Mouse (Mus musculus): ENCODE results near the gene Cd300a. TPM values are rescaled to one million over a fixed set of nuclear protein-coding genes. Genes with fewer than 3 reads are reported as not detected.

The Cd300a gene
- total and polyA plus RNA-seq, 3 experiments = 0.58 TPM; not detected in 2

- TF ChIP-seq HCFC1 (IDR thresholded peaks at IDR 0.05; ENCODE audit: low read depth, low read length) = no peak
- TF ChIP-seq CTCF (IDR thresholded peaks at IDR 0.05 in 2 of 3, conservative IDR thresholded peaks at IDR 0.05 in 1 of 3; ENCODE audit: control insufficient read depth in 1 of 3, insufficient read depth in 1 of 3, low read depth in 2 of 3, low read length in 3 of 3, poor library complexity in 1 of 3, severe bottlenecking in 1 of 3) = no peak
- no peak for TF ChIP-seq MXI1 (IDR thresholded peaks at IDR 0.05; ENCODE audit: low read depth, low read length)
- no peak for TF ChIP-seq USF1 (IDR thresholded peaks at IDR 0.05; ENCODE audit: low read depth, low read length)
- TF ChIP-seq NELFE (IDR thresholded peaks at IDR 0.05; ENCODE audit: low read depth, low read length) = no peak
- TF ChIP-seq BHLHE40 (IDR thresholded peaks at IDR 0.05; ENCODE audit: borderline replicate concordance, low read depth, low read length) = no peak
- no peak for TF ChIP-seq MYB (IDR thresholded peaks at IDR 0.05; ENCODE audit: low read depth, low read length)
- no peak for TF ChIP-seq ZNF384 (IDR thresholded peaks at IDR 0.05; ENCODE audit: low read depth, low read length)
- no peak for TF ChIP-seq TAL1 (IDR thresholded peaks at IDR 0.05; ENCODE audit: low read length)
- no peak for TF ChIP-seq POLR2AphosphoS5 (IDR thresholded peaks at IDR 0.05; ENCODE audit: borderline replicate concordance, low read depth, low read length)
- TF ChIP-seq EP300 (IDR thresholded peaks at IDR 0.05; ENCODE audit: low read depth in 1 of 2, low read length in 2 of 2) = no peak
- no peak for TF ChIP-seq GATA1 (IDR thresholded peaks at IDR 0.05; ENCODE audit: low read depth, low read length)
- no peak overlapping the region for H3K27ac ChIP-seq (ENCODE audit: control insufficient read depth, low read depth, low read length)
- no peaks in the 10 kb centered on the region for H3K27me3 ChIP-seq (ENCODE audit: control insufficient read depth in 1 of 2, insufficient read depth in 2 of 2, low read length in 2 of 2)
- H3K79me2 ChIP-seq (ENCODE audit: control insufficient read depth, insufficient read depth, low read length, poor library complexity) = no peaks in the 10 kb centered on the region
- DNase-seq (ENCODE audit: low read depth, low spot score) = no peak
- H3K4me3 ChIP-seq (ENCODE audit: control insufficient read depth in 1 of 2, insufficient read depth in 1 of 2, low read depth in 2 of 2, low read length in 2 of 2) = no peak overlapping the region
- H3K36me3 ChIP-seq (ENCODE audit: control insufficient read depth in 1 of 2, insufficient read depth in 2 of 2, low read length in 2 of 2) = no peaks in the 10 kb centered on the region
- H3K4me1 ChIP-seq (ENCODE audit: control insufficient read depth in 1 of 2, insufficient read depth in 2 of 2, low read length in 2 of 2) = no peaks in the 10 kb centered on the region
- H3K9ac ChIP-seq (ENCODE audit: control insufficient read depth, low read depth, low read length, poor library complexity, severe bottlenecking) = no peak overlapping the region
- no peaks in the 10 kb centered on the region for H3K9me3 ChIP-seq (replicated peaks; ENCODE audit: insufficient read depth, low read length)
Measured at GRCm38 (mm10) chr11:114852311-114853173, 37.3 kb upstream of the Cd300a start.

GRCm38 (mm10) chr11:114853174-114853838 is 36.5 kb upstream of the Cd300a start:
- Histone ChIP-seq H3K36me3 (ENCODE audit: control insufficient read depth in 1 of 2, insufficient read depth in 2 of 2, low read length in 2 of 2) (no peaks in the 10 kb centered on the region), H3K9me3 (replicated peaks; ENCODE audit: insufficient read depth, low read length) (no peaks in the 10 kb centered on the region), H3K27me3 (ENCODE audit: control insufficient read depth in 1 of 2, insufficient read depth in 2 of 2, low read length in 2 of 2) (no peaks in the 10 kb centered on the region), H3K79me2 (ENCODE audit: control insufficient read depth, insufficient read depth, low read length, poor library complexity) (no peaks in the 10 kb centered on the region), H3K4me3 (ENCODE audit: control insufficient read depth in 1 of 2, insufficient read depth in 1 of 2, low read depth in 2 of 2, low read length in 2 of 2) (no peak overlapping the region), H3K9ac (ENCODE audit: control insufficient read depth, low read depth, low read length, poor library complexity, severe bottlenecking) (no peak overlapping the region), H3K27ac (ENCODE audit: control insufficient read depth, low read depth, low read length) (no peak overlapping the region), H3K4me1 (ENCODE audit: control insufficient read depth in 1 of 2, insufficient read depth in 2 of 2, low read length in 2 of 2) (no peaks in the 10 kb centered on the region)
- no peak for DNase-seq (ENCODE audit: low read depth, low spot score)
- no peak for TF ChIP-seq GABPA (IDR thresholded peaks at IDR 0.05; ENCODE audit: low read depth, low read length)
- TF ChIP-seq MEF2A (IDR thresholded peaks at IDR 0.05; ENCODE audit: extremely low read depth, insufficient replicate concordance, low read depth, low read length, poor library complexity, severe bottlenecking) = no peak
- TF ChIP-seq CHD2 (IDR thresholded peaks at IDR 0.05; ENCODE audit: low read length) = no peak
- TF ChIP-seq KAT2A (conservative IDR thresholded peaks at IDR 0.05; ENCODE audit: low read depth, low read length) = no peak
